Mouse (Mus musculus): ENCODE results near the gene Ak1. TPM values are rescaled to one million over a fixed set of nuclear protein-coding genes. Genes with fewer than 3 reads are reported as not detected.

The Ak1 gene
- polyA plus RNA-seq, 1 experiment from 2014 or later, result 27.0 TPM

DNA sequence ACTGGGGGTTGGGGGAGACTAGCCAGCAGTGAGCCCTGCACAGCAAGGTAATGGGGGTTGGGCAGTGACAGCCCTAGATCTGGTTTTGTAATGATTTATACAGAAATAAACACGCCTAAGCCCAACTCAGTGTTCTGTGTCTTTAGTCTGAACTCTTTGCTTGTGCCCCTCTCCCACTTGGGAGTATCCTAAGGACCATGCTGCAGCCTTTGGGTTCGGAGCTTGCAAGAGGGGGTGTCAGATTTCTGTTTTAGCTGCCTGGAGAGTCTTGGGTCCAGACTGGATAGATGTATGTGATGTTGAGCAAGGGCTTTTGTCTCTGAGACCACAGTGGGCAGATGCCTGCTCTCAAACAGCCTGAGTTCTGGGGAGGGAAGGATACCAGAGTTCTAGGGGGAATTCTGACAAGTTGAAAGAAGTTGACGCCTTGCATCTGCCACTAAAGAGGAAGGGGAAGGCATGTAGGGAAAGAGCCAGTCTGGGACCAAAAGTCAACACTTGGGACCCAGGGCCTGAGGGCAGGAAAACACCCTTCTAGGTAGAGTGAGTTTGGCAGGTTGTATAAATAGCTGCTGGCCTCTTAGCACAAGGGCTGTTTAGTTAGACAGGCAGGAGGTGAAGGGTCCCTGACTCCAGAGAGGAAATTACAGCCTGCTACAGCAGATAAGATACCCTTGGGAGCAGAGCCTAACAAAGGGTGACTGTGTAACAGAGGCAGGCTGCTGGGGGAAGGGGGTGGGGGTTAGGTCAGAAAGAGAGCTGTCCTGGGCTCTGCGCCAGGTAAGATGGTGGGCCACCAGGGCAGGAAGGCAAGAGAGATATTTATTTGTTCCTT lies 659 bp upstream of the Ak1 start:
- Histone ChIP-seq H3K4me3 (replicated peaks) (no peak overlapping the region), H3K4me1 (peaks cover 44% of the 10 kb centered on the region), H3K27ac (peak overlapping the region; percentile 61), H3K9ac (0 out of 2 replicates have a peak overlapping the region, but pooled peaks have one; percentile 14), H3K27me3 (no peaks in the 10 kb centered on the region), H3K9me3 (no peaks in the 10 kb centered on the region), H3K36me3 (replicated peaks) (peaks cover 4% of the 10 kb centered on the region; the same call in 1 of the 2 replicates), H3K4me2 (no peak overlapping the region)
- no peak for ATAC-seq (ENCODE audit: low FRiP score)
- 49% methylated on average over 4 of the region's 4 CpGs for WGBS

DNA sequence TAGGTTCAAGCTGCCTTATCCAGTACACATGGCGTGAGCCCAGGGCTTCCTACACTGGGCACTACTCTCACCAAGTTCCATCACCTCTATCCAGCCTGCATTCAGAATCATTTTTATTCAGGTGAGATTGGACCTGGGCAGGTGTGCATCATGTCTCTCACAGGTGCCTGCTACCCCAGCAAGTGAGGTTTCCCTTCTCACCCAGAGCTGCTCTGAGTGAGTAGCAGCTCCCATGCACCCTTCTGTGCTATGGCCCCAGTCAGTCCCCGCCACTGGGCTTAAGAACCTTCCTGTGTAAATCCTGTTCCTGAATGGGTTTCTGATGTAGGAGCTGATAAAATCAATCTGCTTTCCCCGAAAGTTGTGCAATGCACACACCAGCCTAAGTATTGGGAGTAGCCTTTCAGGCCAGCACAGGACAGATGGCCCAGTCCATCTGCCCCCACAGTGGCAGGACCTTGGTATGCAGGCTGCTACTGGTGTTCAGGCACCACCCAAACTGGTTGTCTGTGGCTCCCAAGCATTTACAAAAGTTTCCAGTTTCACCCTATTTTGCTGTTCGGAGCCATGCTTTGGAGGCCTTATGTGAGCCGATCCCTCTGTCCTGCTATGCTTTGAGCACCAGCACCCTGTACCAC lies 2.7 kb downstream of the Ak1 start:
- H3K27ac ChIP-seq, result no peak overlapping the region
- no peak overlapping the region for H3K4me3 ChIP-seq (replicated peaks)
- ATAC-seq (ENCODE audit: low FRiP score), result no peak
- no peak overlapping the region for H3K9ac ChIP-seq
- no peaks in the 10 kb centered on the region for H3K36me3 ChIP-seq (replicated peaks)
- peaks cover 68% of the 10 kb centered on the region for H3K4me1 ChIP-seq
- H3K4me2 ChIP-seq, result no peak overlapping the region
- WGBS, result 83% methylated on average over 5 of the region's 5 CpGs
- H3K9me3 ChIP-seq, result no peaks in the 10 kb centered on the region
- no peaks in the 10 kb centered on the region for H3K27me3 ChIP-seq

DNA sequence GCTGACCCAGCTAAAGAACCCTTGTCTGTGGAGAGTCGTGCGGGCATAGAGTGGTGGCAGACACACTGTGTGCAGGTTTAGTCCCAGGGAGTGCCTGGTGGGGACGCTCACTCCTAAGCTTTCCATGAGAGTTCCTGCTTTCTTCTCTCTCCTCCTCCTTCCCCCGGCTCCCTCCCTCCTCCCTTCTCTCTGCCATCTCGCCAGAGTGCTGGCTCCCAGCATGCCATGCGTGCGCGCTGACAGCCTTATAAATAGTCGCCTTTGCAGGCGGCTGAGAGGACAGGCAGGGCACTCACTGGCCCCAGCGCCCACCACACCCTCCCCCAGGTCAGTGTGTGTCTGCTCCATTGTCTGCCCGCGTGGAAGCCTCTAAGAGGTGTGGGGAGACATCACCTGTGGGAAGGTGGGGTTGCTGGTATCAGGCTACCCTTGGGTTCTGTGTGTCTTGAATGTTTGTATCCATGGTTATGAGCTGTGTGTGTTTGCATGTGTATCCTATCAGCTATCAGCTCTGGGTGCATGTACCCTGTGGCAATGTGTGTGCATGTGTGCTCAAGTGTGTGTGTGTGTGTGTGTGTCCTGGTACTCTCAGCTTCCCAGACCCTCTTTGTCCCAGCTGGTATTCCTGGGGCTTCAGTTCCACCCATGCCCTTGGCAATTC lies 3.8 kb downstream of the Ak1 start:
- H3K4me3 ChIP-seq (replicated peaks), result peak overlapping the region; percentile 29
- H3K36me3 ChIP-seq (replicated peaks), result no peaks in the 10 kb centered on the region
- no peaks in the 10 kb centered on the region for H3K27me3 ChIP-seq
- H3K9ac ChIP-seq, result peak overlapping the region; percentile 48
- H3K4me1 ChIP-seq, result peaks cover 69% of the 10 kb centered on the region
- H3K4me2 ChIP-seq, result peak overlapping the region; percentile 57
- peak; percentile 77 for ATAC-seq (ENCODE audit: low FRiP score)
- H3K9me3 ChIP-seq, result no peaks in the 10 kb centered on the region
- under 1% methylated on average over 13 of the region's 13 CpGs for WGBS
- peak overlapping the region; percentile 87 for H3K27ac ChIP-seq

DNA sequence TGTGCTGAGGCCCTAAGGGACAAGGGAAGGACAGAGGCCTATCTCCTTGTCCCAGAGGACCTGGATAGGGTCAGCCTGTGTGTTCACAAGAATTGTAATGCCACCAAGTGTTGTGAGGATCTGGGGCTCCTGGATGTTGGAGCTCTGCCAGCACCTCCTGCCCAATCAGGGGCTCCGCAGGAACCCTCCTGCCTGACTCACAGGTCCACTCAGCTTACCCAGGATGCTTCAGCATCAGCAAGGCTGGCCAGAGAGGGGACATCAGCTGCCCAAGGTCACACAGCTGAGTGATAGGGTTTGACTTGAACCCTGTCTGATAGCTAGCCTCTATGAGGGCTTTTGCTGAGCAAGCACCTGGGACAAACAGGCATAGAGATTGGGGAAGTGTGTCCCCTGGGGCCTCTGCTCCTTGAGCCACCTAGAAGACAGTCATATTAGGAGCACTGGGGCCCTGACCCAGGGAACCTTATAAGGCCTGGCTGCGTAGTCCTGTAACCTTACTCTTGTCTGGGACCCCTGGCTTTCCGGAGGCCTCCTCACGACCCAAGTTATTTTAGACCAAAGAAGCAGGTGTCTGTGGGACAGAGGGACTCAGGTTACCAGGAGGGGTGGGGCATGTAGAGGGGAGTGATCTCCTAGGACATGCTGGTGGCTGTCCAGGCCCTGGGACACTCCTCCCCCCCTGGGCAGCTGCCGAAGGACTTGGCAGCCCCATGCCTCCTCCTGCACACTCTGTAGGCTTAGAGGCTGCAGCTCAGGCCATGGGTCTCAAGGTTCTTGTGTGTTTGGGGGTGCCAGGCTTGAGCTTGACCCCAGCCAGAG lies 4.5 kb downstream of the Ak1 start:
- Histone ChIP-seq H3K4me1 (peaks cover 62% of the 10 kb centered on the region), H3K27me3 (no peaks in the 10 kb centered on the region), H3K27ac (peak overlapping the region; percentile 87), H3K4me3 (replicated peaks) (peak overlapping the region; percentile 29), H3K4me2 (peak overlapping the region; percentile 57), H3K9ac (peak overlapping the region; percentile 48), H3K36me3 (replicated peaks) (no peaks in the 10 kb centered on the region), H3K9me3 (no peaks in the 10 kb centered on the region)
- WGBS, result 59% methylated on average over 5 of the region's 5 CpGs
- ATAC-seq (ENCODE audit: low FRiP score), result peak; percentile 15; the same call in 1 of the 2 replicates

DNA sequence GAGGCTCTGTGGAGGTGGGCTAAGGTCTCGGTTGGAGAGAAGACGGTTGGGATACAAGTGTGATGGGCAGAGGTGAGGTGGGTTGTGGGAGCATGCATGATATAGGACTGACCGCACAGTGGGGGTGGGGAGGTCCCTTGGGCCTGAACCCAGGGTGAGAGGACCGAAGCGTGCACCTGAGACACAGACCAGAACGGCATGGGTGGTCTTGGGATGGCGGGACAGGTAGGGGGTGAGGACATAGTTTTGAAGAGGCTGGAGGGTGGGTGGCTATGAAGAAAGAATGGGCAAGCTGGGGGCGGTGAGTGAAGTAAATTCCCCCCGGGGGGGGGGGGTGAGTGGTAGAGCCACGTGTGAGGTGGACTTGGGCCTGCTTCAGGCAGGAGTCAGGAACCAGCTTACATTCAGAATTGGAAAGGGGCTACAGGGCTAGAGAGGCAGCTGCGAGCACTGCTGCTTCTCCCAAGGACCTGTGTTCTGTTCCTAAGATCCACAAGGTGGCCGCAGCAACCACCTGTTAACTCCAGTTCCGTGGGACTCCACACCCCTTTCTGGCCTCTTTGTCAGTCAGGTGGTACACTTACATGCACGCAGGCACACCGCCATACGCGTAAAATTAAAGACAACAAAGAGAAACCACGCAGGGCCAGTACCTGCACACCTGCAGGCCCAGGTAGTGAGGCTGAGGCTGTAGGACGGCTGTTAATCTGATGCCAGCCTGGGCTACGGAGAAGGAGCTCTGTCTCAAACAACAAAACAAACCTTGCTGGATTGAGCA lies 5.9 kb downstream of the Ak1 start:
- no peaks in the 10 kb centered on the region for H3K36me3 ChIP-seq (replicated peaks)
- no peaks in the 10 kb centered on the region for H3K9me3 ChIP-seq
- H3K4me2 ChIP-seq, result no peak overlapping the region
- no peak overlapping the region for H3K4me3 ChIP-seq (replicated peaks)
- H3K4me1 ChIP-seq, result peaks cover 54% of the 10 kb centered on the region
- WGBS, result 72% methylated on average over 20 of the region's 20 CpGs
- no peak overlapping the region for H3K27ac ChIP-seq
- no peaks in the 10 kb centered on the region for H3K27me3 ChIP-seq
- H3K9ac ChIP-seq, result no peak overlapping the region
- no peak for ATAC-seq (ENCODE audit: low FRiP score)

DNA sequence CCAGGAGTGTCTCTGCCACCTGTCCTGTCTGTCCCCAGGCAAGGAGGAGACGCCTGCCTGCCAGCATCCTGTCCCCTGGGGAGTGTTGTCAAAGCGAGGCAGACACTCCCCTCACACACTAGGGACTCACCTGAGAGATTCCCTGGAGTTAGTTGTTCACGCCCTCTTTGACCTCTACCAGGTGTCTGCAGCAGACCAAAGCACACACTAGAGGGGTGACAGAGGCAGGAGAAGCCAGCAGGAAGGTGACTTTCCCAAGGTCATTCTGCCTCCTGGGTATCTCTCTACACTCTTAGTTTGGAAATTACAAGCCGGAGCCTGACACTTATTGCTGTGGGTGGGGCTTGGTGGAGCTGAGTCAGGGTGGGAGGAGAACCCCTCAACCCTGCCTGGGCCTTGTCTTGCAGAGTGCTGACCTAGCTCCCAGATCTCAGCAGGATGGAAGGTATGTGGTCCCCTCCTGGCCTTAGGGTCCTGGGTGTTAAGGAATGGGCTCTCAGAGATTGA lies 6.5 kb downstream of the Ak1 start:
- no peak overlapping the region for H3K4me2 ChIP-seq
- H3K27me3 ChIP-seq, result no peaks in the 10 kb centered on the region
- no peak for ATAC-seq (ENCODE audit: low FRiP score)
- 0 out of 2 replicates have a peak overlapping the region, but pooled peaks have one; percentile 60 for H3K27ac ChIP-seq
- peaks cover 54% of the 10 kb centered on the region for H3K4me1 ChIP-seq
- H3K36me3 ChIP-seq (replicated peaks), result no peaks in the 10 kb centered on the region
- H3K9ac ChIP-seq, result 0 out of 2 replicates have a peak overlapping the region, but pooled peaks have one; percentile 26
- H3K9me3 ChIP-seq, result no peaks in the 10 kb centered on the region
- 70% methylated on average over 4 of the region's 4 CpGs for WGBS
- H3K4me3 ChIP-seq (replicated peaks), result no peak overlapping the region

DNA sequence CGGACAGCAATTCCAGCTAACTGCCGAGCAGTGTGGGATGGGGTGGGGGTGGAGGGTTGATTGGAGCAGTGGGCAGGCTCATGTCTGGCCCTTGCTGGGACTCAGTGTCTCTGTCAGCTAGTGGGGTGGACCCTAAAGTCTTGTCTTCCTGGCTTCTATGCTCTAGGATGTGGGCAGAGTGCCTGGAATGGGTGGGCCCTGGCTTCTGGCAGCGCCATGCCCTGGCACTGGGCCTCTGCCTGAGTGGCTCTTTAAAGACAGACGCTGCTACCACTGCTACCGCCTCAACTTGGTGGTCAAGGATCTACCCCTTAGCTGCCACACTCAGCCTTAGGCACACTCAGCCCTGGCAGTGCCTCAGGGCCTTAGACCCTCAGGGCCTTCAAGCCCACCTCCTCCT lies 7.2 kb downstream of the Ak1 start:
- Histone ChIP-seq H3K27ac (peak overlapping the region; percentile 60), H3K27me3 (no peaks in the 10 kb centered on the region), H3K4me3 (replicated peaks) (no peak overlapping the region), H3K9me3 (no peaks in the 10 kb centered on the region), H3K36me3 (replicated peaks) (no peaks in the 10 kb centered on the region), H3K4me2 (peak overlapping the region; percentile 29), H3K4me1 (peaks cover 54% of the 10 kb centered on the region), H3K9ac (peak overlapping the region; percentile 26)
- WGBS, result 39% methylated on average over 5 of the region's 5 CpGs
- ATAC-seq (ENCODE audit: low FRiP score), result no peak; the same call in 1 of the 2 replicates

DNA sequence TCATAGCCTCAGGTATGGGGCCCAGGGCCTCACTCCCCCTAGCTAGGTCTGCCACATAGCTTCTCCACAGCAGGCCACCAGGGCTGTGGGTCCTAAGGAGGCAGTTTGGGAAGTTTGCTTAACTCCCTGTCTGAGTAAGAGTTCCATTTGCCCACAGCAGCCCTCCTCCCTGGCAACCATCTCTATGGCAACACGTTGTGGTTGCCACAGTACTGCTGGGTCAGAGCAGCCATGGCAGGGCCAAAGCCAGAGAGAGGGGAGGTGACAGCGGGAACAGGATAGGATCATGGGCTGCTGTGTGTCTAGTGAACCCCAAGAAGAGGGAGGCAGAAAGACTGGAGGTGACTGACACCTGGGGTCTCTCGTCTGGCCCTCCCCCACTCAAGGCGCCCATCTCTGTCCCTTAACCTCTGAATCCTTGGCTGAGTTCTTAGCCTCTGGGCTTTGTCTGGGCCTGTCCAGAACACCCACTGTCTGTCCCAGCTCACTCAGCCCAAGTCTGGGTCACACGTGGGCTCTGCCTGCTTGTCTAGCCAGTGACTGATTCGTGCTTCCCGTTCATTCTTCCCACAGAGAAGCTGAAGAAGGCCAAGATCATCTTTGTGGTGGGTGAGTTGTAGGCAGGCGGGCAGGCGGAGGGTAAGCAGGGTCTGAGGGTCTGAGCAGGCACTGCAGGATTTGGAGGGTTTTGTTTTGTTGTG lies 7.9 kb downstream of the Ak1 start:
- ATAC-seq (ENCODE audit: low FRiP score), result peak; percentile 54
- peak overlapping the region; percentile 29 for H3K4me2 ChIP-seq
- H3K27ac ChIP-seq, result peak overlapping the region; percentile 60
- 37% methylated on average over 9 of the region's 9 CpGs for WGBS
- no peaks in the 10 kb centered on the region for H3K36me3 ChIP-seq (replicated peaks)
- no peaks in the 10 kb centered on the region for H3K27me3 ChIP-seq
- peak overlapping the region; percentile 26 for H3K9ac ChIP-seq
- peak overlapping the region; percentile 5; the same call in 1 of the 2 replicates for H3K4me3 ChIP-seq (replicated peaks)
- no peaks in the 10 kb centered on the region for H3K9me3 ChIP-seq
- peaks cover 54% of the 10 kb centered on the region for H3K4me1 ChIP-seq

DNA sequence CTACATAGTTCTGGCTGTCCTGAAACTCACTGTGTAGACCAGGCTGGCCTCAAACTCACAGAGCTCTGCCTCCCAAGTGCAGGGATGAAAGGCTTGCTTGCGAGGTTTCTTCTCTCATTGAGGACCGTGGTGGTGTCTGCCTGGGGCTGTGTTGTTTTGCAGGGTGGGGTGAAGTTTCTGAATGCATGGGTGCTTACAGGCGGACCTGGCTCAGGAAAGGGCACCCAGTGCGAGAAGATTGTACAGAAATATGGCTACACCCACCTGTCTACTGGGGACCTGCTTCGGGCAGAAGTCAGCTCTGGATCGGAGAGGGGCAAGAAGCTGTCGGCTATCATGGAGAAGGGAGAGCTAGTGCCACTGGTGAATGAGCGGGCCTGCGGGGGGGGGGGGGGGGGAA lies 8.5 kb downstream of the Ak1 start:
- peaks cover 50% of the 10 kb centered on the region for H3K4me1 ChIP-seq
- no peak for ATAC-seq (ENCODE audit: low FRiP score)
- no peaks in the 10 kb centered on the region for H3K9me3 ChIP-seq
- no peak overlapping the region for H3K4me3 ChIP-seq (replicated peaks)
- no peaks in the 10 kb centered on the region for H3K36me3 ChIP-seq (replicated peaks)
- H3K9ac ChIP-seq, result 0 out of 2 replicates have a peak overlapping the region, but pooled peaks have one; percentile 26
- WGBS, result 75% methylated on average over 7 of the region's 9 CpGs
- H3K4me2 ChIP-seq, result no peak overlapping the region; the same call in 1 of the 2 replicates
- no peak overlapping the region for H3K27ac ChIP-seq
- no peaks in the 10 kb centered on the region for H3K27me3 ChIP-seq

DNA sequence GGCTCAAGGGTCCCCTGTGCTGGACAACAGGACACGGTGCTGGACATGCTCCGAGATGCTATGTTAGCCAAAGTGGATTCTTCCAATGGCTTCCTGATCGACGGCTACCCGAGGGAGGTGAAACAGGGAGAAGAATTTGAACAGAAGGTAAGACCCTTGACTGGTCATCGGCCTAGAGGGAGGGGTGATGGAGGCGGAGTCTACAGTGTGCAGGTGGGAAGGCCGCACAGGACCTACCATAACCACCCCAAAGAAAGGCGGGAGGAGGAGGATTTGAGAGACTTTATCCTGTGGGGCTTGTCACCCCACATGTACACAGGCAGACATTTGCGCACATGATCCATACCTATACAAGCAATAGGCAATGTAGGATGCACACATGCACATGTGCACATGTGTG lies 9.5 kb downstream of the Ak1 start:
- Histone ChIP-seq H3K4me1 (peaks cover 41% of the 10 kb centered on the region), H3K27ac (no peak overlapping the region), H3K9ac (no peak overlapping the region), H3K9me3 (no peaks in the 10 kb centered on the region), H3K4me3 (replicated peaks) (no peak overlapping the region), H3K27me3 (no peaks in the 10 kb centered on the region), H3K36me3 (replicated peaks) (no peaks in the 10 kb centered on the region), H3K4me2 (no peak overlapping the region)
- WGBS, result 90% methylated on average over 10 of the region's 10 CpGs
- ATAC-seq (ENCODE audit: low FRiP score), result no peak
